Mouse (Mus musculus): ENCODE measurements around the gene Bcl2.

- TF ChIP-seq ELF1 (IDR thresholded peaks at IDR 0.05; ENCODE audit: low read depth, low read length) (peak; percentile 73), RAD21 (IDR thresholded peaks at IDR 0.05; ENCODE audit: low read depth, low read length) (no peak), MAX (IDR thresholded peaks at IDR 0.05; ENCODE audit: low read length) (no peak), CTCF (conservative IDR thresholded peaks at IDR 0.05 in 1 of 2, IDR thresholded peaks at IDR 0.05 in 1 of 2; ENCODE audit: low read depth in 2 of 2, low read length in 2 of 2) (no peak), NRF1 (IDR thresholded peaks at IDR 0.05; ENCODE audit: low read depth, low read length) (no peak), POLR2A (IDR thresholded peaks at IDR 0.05; ENCODE audit: low read depth, low read length) (no peak), MEF2A (IDR thresholded peaks at IDR 0.05; ENCODE audit: borderline replicate concordance, low read depth, low read length) (0 out of 2 replicates have a peak, but pooled peaks have one; percentile 13), EP300 (IDR thresholded peaks at IDR 0.05; ENCODE audit: low read length) (peak; percentile 44)
Measured at GRCm38 (mm10) chr1:106678060-106678478, 36.0 kb downstream of the Bcl2 start.
